Mouse (Mus musculus): Measurements from ENCODE around the gene Lrrc58.

Gene Lrrc58

DNA sequence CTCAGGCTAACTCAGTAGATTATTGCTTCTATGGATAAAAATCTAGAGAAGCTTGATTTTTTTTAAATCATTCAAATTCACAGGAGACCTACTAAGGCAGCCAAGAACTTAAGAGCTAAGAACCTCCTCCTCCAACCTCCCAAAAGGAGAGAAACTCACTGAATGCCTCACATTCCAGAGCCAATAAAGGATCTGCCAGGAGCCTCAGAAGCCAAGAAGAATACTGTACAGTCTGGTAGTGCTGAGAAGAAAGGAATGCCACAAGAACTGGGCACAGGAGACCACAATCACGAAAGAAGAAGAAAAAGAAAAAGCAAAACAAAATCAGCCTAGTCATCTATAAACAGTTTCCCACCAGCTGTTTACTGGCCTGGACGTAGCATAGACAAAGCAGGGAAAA lies 60.8 kb downstream of the Lrrc58 start:
- DNase-seq: no peak

DNA sequence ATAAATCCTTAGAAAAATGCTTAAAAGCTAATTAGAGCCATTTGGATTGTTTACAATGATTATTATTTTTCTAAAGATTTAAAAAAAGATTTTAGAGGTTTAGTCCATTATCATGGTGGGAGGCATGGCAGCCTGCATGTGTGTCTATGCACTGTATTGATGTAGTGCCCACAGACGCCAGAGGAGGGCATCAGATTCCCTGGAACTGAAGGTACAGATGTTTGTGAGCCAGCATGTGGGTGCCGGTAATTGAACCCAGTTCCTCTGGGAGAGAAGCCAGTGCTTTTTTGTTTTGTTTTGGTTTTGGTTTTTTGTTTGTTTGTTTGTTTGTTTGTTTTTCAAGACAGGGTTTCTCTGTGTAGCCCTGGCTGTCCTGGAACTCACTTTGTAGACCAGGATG lies 61.4 kb downstream of the Lrrc58 start:
- no peak for DNase-seq

DNA sequence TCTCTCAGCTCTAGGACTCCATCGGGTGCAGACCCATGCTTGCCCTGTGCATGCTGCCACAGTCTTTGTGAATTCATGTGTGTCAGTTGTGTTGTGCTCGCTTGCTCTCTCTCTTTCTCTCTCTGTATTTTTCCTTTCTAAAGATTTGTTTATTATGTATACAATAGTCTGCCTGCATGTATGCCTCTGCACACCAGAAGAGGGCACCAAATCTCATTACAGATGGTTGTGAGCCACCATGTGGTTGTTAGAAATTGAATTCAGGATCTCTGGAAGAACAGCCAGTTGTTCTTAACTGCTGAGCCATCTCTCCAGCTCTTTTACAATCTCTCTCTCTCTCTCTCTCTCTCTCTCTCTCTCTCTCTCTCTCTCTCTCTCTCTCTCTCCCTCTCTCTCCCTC lies 66.7 kb downstream of the Lrrc58 start:
- no peak for DNase-seq

DNA sequence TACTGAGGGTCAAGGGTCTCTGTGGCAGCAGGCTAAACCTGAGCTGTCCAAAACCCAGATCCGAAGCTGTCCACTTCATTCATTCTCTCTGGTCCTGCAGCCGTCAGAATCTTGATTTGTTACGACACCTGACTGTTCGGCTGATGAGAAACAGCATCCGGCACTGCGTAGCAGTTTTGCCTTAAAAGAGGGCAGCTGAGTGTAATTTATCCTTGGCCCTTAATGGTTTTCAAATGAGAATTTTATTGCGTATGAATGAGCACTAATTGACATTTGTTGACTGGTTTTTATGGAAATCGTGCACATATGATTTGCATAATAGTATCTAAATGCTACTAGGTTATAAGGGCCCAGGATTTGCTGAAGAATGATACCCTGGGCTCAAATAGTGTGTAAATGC lies 69.1 kb downstream of the Lrrc58 start:
- DNase-seq: no peak

Measured in cerebellum, postnatal 36 days (tissue).